Mouse (Mus musculus) granulocyte monocyte progenitor cell, adult 5-6 weeks (primary cell): ENCODE data around the gene Rab32. TPM values are rescaled to one million over a fixed set of nuclear protein-coding genes. Genes with fewer than 3 reads are reported as not detected.
"Not testable (repeated sequence)": the region's sequence is repeated elsewhere in the genome, so short reads cannot be mapped to it uniquely, and the experiment has no call there.

Experiments
- ATAC-seq: replicated peaks from 2 replicates; pipeline ENCODE4 v1.8.0; 2016; ENCODE audit warnings: mild to moderate bottlenecking, moderate TSS enrichment, inconsistent platforms; ENCODE audit not compliant: poor library complexity, severe bottlenecking
- total RNA-seq, 2 experiments: library from RNA; stranded (forward) in 1 of 2; stranded (reverse) in 1 of 2; fragments of 200-712, 200-1000 nt in 1 of 2; fragments of >200 nt in 1 of 2; fragmentation: Nextera tagmentation in 1 of 2; gene quantifications; 2 replicates each; pipeline ENCODE4 v1.2.3; 2014 to 2017

The Rab32 gene
- 83.8 and 99.7 TPM in 2 replicates for total RNA-seq (2014; fragmentation: Nextera tagmentation)
- 58.0 and 67.1 TPM in 2 replicates for total RNA-seq (2017)

DNA sequence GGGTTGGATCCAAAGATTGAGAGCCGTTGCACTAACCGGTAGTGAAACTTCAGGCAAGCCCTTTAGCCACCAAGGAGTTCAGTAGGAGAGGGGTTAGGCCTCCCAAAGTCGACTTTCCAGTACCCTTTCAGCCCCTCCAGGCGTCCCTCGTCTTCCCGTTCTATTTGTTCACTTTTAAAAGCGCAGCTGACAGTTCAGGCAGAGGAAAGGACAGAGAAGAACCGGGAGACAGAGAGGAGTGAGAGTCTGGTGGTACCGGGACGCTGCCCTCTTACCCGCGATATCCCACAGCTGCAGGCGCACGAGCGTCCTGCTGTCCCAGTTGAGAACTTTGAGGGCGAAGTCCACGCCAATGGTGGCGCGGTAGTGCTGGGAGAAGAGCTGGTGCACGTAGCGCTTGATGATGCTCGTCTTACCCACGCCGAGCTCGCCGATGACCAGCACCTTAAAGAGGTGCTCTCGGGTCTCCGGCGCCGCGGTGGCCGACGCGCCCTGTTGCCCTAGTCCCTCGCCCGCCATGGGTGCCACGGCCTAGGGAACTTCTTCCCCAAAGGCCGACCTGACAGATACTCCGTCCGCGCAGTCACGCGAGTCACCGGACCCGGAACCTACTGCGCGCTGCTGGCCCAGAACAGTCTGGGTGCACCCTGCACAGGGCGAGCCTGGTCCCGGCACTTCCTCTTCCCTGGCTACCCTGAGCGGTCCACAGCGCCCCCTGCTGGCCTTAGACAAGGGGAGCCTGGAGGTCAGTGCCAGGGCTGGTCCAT lies at the start of gene Rab32:
Gene Rab32 (minus strand): TSS at position 696 of the 767 bp plus-strand sequence.
- ATAC-seq, result peak; percentile 84

- ATAC-seq, result no peak
Measured at GRCm38 (mm10) chr10:10600771-10601170, 42.7 kb upstream of the Rab32 start.

DNA sequence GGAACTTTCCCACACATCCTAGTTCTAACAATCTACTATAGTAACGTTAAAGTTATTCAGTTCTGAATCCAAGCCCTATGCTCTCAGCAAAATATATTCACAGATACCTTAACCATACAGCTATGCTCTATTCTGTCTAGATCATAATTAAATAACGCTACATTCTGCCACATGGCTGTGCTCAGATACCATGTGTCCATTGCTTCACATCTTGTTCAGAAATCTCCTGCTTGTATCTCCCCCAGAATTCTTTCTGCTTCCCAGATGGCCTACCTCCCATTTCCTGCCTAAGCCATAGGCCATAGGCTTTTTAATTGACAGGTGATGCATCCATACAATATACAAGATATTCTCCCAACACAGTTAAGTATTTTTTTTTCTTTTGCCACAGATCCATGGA lies 39.4 kb upstream of the Rab32 start:
- not testable (repeated sequence) for ATAC-seq

GRCm38 (mm10) chr10:10580811-10581210 lies 22.7 kb upstream of the Rab32 start:
- ATAC-seq, result no peak

DNA sequence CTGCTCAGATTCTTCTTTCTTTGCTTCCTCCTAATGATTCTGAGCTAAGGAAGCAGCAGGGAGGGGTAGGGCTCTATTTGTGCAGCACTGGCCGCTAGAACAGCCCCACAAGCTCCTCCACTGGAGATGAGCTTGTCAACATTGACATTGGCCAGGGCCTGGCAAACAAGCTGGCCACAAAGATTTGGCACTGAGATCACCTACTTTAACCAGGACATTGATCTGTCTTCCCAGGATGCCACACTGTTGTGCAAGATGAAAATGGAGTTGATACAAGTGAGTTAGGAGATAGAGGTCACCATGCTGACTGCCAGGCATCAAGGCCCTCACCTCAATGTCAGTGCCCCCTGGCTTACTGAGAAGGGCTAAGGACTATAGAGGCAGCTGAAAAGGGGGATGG lies 21.8 kb upstream of the Rab32 start:
- no peak for ATAC-seq

DNA sequence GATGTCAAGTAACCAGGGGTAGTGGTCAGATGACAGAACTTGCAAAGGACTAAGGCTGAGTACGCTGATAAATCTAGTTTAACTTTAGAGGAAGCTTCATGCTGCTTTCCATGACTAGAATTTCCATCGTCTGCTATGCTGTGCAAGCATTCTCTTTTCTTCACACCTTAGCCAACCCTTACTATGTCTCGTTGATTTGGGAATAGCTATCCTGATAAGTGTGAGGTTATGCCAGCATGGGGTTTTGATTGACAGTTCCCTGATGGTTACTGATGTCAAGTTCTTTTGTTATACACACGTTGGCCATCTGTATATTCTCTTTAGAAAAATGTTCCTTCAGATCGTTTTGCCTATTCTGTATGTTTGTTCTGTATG lies 259 bp upstream of the Rab32 start:
- ATAC-seq, result no peak

- peak; percentile 37 for ATAC-seq
Measured at GRCm38 (mm10) chr10:10557085-10557484, 980 bp downstream of the Rab32 start.

GRCm38 (mm10) chr10:10555676-10556075 lies 2.4 kb downstream of the Rab32 start:
- peak; percentile 20 for ATAC-seq

DNA sequence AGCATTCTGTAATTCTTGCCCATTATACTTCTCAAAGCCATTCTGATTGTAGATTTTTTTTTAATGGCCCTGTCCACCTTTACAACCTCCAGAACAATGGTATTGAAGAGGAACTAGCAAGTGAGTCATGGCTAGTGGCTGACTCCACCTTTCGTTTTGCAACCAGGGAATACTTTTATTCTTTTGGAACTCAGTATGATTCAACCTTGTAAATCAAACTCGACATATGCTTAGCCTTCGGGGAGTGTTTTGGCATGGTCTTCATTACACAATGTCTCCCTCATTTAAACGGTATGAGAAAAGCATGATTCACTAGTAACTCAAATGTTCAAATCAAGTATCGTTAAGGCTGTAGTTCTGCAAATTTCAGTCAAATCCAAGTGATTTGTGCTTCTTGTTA lies 2.8 kb downstream of the Rab32 start:
- ATAC-seq, result peak; percentile 29

DNA sequence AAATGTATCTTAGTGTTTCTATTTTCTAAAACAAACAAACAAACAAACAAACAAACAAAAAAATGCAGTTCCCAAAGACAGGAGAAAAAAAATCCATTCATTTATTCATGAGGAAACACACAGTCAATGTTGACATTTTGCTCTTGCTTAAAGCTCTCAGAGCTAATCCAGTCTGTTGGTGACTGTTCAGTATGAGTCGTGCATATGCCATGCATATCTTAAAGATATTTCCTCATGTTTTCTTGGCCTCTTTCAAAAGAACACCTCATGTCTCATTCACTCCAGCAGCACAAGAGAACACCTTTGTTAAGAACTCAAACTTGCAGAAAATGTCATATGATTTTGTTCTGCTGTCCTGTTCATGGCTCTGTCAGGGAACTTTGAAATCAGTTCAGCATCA lies 7.9 kb downstream of the Rab32 start:
- no peak for ATAC-seq

DNA sequence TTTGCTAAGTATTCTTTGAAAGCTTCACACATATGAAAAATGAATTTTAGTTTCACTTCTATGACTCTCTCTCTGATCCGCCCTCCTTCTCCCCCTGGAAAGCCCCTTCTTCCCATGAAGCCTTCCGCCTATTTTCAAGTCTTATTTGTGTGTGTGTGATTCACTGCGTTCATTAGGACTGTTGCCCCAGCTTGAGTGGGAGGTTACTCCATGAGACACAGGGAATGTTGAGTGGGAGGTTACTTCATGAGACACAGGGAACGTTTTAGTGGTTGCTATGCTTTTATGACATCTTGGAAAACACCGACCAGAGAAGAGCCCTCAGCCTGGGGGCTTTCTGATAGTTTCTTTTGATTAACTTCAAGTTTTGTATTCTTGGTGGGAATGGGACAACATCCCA lies 11.4 kb downstream of the Rab32 start:
- ATAC-seq, result no peak

DNA sequence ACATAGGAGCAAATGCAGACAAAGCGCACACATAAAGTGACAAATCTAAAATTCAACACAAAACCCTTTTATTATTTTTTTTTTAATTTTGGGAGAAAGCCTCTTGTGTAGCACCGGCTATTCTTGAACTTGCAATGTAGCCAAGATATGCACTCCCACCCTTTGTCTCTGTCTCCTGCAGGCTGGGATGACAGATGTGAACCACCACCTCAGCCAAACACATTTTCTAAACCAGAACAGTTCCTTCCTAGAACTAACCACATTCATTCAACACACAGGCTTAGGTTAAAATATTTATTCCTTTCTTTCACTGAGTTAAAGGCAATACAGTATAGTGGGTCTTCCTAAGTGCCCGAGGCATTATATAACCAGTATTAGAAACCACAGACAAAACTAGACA lies 13.1 kb downstream of the Rab32 start:
- ATAC-seq, result no peak

Other genes starting within 250 kb of the Rab32 start
- gene Adgb, start 85.9 kb downstream of the Rab32 start, total RNA-seq (2014; fragmentation: Nextera tagmentation), result 1.7 and 2.9 TPM in 2 replicates
- 0.21 and 2.0 TPM in 2 replicates for gene Adgb, start 85.9 kb downstream of the Rab32 start, total RNA-seq (2017)
- not detected in 2 replicates for gene Gm10944, start 123.1 kb upstream of the Rab32 start, total RNA-seq (2014; fragmentation: Nextera tagmentation)
- not detected in 2 replicates for gene Gm10944, start 123.1 kb upstream of the Rab32 start, total RNA-seq (2017)